Mouse (Mus musculus) gastrocnemius, adult 2 months (tissue): ENCODE measurements around the gene Dcaf4. TPM values are rescaled to one million over a fixed set of nuclear protein-coding genes. Genes with fewer than 3 reads are reported as not detected.

Source experiments
- DNase-seq: peaks from one replicate; pipeline ENCODE4 v3.0.0; 2022
- H3K27ac ChIP-seq: fragments of 200-600 bp; 2 replicates; pipeline ENCODE4 v1.8.1; 2022; ENCODE audit warnings: mild to moderate bottlenecking
- H3K4me3 ChIP-seq: fragments of 200-600 bp; 2 replicates; pipeline ENCODE4 v1.8.1; 2022; ENCODE audit warnings: mild to moderate bottlenecking, moderate library complexity
- CTCF ChIP-seq: fragments of 200-600 bp; IDR thresholded peaks from 2 replicates; pipeline ENCODE4 v1.8.1; 2022; ENCODE audit warnings: antibody characterized with exemption, mild to moderate bottlenecking, moderate library complexity
- intact Hi-C: fragments of 180-260 bp; cut with DNase I; formaldehyde crosslinking; loops from one replicate; pipeline ENCODE4 v1.15.1; 2025
- total RNA-seq, 2 experiments: library from RNA; stranded (reverse); gene quantifications; 2 replicates each; pipeline ENCODE4 v1.2.3; 2021

The Dcaf4 gene
- total RNA-seq, 2 experiments from 2014 or later = 18.0 to 24.5 TPM

DNA sequence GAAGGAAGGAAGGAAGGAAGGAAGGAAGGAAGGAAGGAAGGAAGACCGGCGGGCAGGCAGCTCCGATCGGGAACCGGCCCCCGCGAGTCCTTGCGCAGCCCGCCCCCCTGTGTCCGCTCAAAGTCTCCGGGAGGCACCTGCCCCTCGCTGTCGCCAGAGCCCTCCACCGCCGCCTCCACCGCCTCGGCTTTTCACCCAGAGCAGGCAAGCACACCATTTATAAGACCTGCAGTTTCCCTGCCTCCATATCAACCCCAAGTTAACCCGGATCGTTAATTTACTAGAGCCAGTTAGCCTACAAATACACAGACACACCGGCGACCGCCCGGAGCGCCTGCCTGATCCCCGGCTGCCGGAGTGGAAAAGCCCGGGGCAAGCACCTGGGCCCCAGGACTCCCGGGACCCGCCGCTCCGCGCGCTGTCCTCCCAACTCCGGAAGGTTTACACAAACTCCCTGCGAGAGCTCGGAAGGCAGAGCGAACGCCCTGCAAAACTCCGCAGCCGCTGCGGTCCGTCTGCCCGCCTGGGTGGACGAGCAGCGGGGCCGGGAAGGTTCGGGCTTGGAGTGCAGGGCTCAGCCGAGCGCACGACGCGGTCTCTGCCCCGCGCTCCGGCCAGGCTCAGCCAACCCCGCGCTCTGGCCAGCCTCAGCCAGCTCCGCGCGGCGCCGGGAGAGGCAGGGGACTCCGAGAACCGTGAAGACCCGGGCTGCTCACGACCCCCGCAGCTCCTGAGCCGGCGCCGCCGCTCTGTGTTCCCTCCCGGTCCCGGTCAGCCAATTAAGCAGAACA is 33.4 kb upstream of the Dcaf4 start:
- intact Hi-C loops = loop anchor here (1.0 to 2.0 kb wide), 2 partner anchors 75 to 218 kb away; no protein-coding TSS in a partner anchor
- DNase-seq = peak; percentile 85
- H3K27ac ChIP-seq = peak overlapping the region; percentile 93

DNA sequence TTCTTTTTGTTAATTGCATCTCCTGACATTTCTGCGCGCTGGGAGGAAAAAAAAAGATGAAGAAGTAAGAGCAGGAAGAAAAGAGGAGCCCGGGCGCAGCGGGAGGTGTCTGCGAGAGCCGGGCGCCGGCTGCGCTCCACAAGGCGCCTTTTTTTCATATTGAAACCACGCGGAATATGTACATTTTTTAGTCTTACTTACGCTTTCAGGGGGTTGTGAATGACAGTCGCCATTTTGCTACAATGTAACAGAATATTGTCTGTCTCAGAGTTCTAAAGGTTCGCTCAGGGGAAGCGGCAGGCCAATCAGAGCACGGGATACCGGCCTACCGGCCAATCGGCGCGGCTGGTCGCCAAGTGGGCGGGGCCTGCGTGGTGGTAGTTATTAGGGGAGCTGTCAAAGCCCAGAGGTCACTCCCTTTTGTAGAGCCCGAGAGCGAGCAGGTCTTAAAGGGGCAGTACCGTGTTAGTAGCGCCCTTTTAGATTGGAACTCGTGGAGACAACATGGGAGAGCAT is 32.7 kb upstream of the Dcaf4 start, which contains the start of gene Dpf3:
Gene Dpf3, minus strand, starts transcription at position 241 of the 516 bp plus-strand sequence.
- H3K4me3 ChIP-seq = peak within 1 kb of the TSS; percentile 96
- intact Hi-C loops = loop anchor here (1.0 to 2.0 kb wide), 2 partner anchors 75 to 219 kb away; no protein-coding TSS in a partner anchor
- peak within 1 kb of the TSS; percentile 93 for H3K27ac ChIP-seq
- TF ChIP-seq CTCF = no peak
- peak; percentile 100 for DNase-seq

More for the DNA sequence above, 33.4 kb upstream of the Dcaf4 start:
- peak overlapping the region; percentile 96 for H3K4me3 ChIP-seq
- peak; percentile 52 for TF ChIP-seq CTCF

DNA sequence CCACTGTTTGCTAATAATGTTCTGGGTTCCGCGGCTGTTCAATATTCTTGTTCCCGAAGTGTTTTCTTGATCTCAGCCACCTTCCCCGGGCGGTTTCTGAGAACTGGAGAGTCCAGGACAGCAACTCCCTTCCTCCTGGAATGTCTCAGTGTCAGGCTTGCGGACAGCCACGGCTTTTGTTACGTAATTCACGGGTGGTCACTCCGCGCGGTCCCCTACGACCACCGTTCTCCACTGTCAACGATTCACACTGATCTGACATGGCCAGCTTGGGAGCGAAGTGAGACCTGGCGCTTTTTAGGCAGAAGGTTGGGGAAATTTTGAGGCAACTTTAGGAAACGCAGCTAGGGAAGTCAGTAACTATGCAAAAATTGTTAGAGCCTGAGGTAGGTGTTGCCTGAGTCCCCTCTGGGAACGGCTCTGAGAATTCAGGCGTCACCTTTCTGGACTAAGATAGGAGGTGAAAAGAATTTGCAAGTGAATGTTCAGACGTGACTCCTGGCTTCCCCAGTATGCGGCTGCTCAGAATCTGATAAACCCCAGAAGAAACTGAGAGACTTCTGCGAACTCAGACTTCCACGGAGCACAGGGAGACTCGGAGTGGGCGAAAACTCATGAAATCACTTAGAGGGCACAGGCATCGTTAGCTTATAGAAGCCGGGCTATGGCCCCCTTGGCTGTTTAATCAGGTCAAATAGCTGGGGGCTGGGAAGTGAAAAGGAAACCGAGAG is 31.9 kb upstream of the Dcaf4 start:
- intact Hi-C loops = no loop called here
- DNase-seq = peak; percentile 58
- Histone ChIP-seq H3K4me3 (peak overlapping the region; percentile 96), H3K27ac (peak overlapping the region; percentile 93)
- no peak for TF ChIP-seq CTCF

DNA sequence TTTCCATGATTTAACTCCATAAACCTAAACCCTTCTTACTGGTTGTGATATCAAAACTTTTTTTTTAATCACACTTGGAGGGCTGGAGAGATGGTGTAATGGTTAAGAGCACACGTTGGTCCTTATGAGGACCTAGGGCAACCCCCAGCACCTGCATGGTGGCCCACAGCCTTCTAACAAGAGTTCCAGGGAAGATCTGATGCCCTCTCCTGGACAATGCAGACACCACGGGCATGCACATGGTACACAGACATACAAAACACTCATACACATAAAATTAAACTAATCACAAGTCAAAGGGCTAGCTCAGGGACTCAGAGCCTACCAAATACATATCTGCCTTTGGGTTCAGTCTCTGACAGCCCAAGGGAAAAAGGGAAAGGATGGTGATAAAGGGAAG is 30.5 kb upstream of the Dcaf4 start:
- intact Hi-C loops = no loop called here
- peak; percentile 41; the same call in 1 of the 2 replicates for TF ChIP-seq CTCF

DNA sequence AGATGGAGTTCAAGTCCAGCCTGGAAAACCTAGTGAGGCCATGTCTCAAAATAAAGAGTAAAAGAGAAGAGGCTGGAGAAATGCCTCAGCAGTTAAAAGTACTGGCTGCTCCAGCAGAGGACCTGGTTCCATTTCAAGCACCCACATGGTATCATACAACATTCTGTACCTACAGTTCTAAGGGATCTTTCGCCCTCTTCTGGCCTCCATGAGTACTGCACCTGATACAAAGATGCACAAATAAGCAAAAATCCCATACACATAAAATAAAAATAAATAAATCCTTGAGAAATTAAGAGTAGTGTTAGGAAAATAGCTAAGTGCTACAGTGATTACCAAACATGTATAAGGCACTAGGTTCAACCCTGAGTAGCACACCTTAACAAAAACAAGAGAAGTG is 28.7 kb upstream of the Dcaf4 start:
- Histone ChIP-seq H3K4me3 (no peak overlapping the region), H3K27ac (no peak overlapping the region)
- peak; percentile 65 for TF ChIP-seq CTCF
- intact Hi-C loops = no loop called here
- DNase-seq = no peak

More for the DNA sequence above, 30.5 kb upstream of the Dcaf4 start:
- H3K27ac ChIP-seq = no peak overlapping the region
- no peak overlapping the region for H3K4me3 ChIP-seq
- DNase-seq = no peak

DNA sequence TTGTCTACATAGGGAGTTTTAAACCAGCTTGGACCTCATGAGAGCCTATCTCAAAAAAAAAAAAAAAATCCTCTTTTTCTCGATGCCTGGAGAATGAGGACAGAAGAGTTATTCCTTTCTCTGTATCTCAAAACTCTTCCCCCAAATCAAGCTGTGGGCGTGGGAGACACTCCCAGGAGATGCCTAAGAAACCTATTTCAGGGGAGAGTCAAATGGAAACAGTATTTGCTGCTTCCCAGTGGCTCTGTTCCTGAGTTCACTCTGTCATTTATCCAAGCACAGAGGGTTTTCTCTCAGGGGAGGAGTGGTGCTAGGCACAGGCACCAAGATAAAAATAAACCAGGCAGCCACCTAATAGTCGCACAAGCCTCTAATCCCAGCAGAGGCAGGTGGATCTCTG is 27.5 kb upstream of the Dcaf4 start:
- TF ChIP-seq CTCF = no peak
- Histone ChIP-seq H3K27ac (peak overlapping the region; percentile 88), H3K4me3 (no peak overlapping the region)
- intact Hi-C loops = no loop called here
- DNase-seq = no peak

DNA sequence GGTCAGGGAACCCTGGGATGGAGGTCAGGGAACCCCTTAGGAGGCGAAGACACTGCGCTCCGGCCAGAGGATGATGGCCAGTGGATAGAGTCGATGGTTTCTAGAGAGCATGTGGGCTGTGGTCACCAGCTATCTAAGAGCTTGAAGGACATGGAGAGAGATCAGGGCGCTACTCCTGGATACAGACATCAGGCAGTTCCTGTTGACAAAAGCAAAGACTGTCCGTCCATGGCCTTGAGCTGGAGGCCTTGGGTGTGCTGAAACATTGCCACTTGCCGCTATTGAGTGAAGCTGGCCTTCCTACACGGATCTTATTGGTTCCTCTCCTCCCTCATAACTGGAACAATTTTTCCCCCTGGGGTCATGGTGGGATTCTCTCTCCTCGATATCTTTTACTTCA is 26.1 kb upstream of the Dcaf4 start:
- intact Hi-C loops = no loop called here
- no peak overlapping the region for H3K4me3 ChIP-seq
- TF ChIP-seq CTCF = no peak
- peak overlapping the region; percentile 88 for H3K27ac ChIP-seq
- no peak for DNase-seq

DNA sequence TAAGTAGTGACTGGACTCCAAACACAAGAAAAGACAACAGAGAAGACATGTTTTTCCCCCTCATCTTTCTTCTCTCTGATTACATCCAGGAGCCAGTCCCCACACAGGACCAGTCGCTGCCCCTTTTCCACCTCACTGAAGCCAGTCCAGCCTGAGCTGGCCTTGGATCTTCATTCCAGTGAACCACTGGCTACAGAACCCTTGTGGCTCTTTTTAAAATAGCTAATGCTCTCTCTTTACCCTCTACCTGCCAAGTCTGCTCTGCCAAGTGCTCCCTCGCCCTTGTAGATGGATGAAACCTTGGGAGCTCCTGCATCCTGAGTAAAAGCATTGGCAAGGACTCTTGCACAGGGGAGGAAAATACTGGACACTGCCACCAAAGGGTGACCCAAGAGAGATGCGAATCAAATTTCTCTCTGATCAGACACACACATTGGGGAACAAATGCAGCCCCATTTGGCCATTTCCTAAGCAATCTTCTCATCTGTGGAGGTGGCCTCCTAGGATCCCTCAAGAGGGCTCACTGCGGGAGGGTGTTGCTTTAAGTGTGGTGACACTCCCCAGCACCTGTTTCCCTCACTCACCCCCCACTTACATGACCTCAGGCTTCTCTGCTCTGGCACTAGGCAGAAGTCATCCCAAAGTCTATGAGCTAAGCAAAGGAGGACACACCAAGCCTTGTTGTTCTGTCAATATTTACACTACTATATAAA is 24.9 kb upstream of the Dcaf4 start:
- peak; percentile 75 for DNase-seq
- peak overlapping the region; percentile 88 for H3K27ac ChIP-seq

DNA sequence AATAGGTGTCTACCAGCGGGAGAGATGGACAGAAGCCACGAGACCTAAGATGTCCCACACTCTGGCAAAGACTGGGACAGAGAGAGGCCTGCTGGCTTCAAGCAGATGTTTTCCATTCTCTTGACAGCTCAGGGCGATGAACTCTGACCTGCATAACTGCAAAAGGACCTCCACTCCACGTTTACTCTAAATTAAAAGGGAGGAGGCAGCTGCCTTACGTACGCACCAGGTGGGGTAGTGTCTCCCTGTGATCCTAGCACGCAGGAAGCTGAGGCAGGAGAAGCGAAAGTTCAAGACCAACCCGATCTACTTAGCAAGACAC is 24.3 kb upstream of the Dcaf4 start:
- no peak for TF ChIP-seq CTCF
- Histone ChIP-seq H3K27ac (peak overlapping the region; percentile 88), H3K4me3 (no peak overlapping the region)
- no peak for DNase-seq
- intact Hi-C loops = no loop called here

More for the DNA sequence above, 24.9 kb upstream of the Dcaf4 start:
- TF ChIP-seq CTCF = peak; percentile 8
- intact Hi-C loops = no loop called here
- H3K4me3 ChIP-seq = no peak overlapping the region

DNA sequence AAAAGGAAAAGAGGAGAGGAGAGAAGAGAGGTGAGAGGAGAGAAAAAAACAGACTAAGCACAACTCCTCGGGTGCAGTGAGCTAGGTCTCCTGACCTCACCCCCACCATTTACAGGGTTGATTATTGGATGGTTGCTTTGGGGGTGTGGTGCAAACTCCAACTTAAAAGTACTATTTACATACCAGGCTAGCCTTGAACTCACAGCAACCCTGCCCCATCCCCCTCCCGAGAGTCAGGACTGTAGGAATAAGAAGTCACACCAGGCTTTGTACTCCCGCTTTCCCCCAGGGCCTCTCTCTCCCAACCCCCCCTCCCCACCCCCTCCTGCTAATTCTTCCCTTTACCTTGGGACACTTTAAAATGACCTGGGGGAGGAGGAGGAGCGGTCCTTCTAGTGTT is 23.9 kb upstream of the Dcaf4 start:
- no peak for DNase-seq
- Histone ChIP-seq H3K4me3 (no peak overlapping the region), H3K27ac (peak overlapping the region; percentile 88)
- TF ChIP-seq CTCF = no peak
- intact Hi-C loops = no loop called here

DNA sequence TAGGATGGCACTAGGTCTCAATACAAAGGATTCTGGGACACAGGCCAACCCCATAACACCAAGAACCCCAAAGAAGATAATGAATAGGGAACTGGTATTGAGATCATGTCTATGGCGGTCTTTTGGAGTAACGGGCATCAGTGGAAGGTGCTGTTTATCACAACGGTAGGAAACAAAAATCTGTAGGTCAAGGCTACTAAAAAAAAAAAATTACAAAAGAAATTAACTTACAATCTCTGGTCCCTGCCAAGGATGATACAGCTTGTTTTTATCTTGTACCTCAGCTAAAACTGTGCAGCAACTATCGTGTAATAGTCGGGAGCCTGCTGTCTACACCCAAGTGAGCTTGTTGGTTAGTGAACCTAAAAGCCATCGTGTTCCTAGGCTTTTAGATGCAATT is 23.5 kb upstream of the Dcaf4 start:
- Histone ChIP-seq H3K4me3 (no peak overlapping the region), H3K27ac (peak overlapping the region; percentile 88)
- intact Hi-C loops = no loop called here
- DNase-seq = no peak
- TF ChIP-seq CTCF = no peak

DNA sequence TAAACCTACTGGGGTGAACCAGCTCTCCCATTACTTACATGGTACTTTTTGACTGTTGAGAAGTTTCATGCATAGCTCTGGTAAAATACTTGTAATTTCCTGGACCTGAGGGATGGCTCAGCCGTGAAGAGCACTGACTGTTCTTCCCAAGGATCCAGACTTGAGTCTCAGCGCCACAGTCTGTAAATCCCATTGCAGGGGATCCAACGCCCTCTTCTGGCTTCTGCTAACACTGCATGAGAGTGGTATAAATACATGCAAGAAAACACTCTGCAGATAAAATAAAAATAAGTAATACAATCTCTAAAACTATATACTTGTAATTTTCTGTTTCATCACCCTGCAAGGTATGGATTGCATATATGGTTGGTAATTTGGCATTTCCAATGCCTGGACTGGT is 22.3 kb upstream of the Dcaf4 start:
- intact Hi-C loops = no loop called here
- TF ChIP-seq CTCF = peak; percentile 28; the same call in 1 of the 2 replicates
- Histone ChIP-seq H3K4me3 (no peak overlapping the region), H3K27ac (no peak overlapping the region)
- DNase-seq = no peak

DNA sequence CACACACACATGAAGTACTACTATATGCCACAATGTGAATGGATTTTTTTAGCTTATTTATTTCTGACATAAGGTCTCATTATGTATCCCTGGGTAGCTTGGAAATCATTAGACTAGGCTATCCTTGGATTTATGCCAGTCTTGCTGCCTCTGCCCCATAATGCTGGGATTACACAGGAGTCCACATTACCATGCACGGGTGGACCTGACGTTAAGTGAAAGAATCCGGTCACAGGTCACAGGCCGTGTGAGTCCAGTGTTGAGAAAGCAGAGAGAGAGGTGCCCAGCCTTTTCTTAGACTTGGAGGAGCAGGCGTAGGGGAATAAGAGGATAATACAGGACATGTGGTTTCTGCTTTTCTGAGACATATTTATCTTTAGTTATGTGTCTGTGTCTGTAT is 21.0 kb upstream of the Dcaf4 start:
- no peak overlapping the region for H3K4me3 ChIP-seq
- no peak for TF ChIP-seq CTCF
- intact Hi-C loops = no loop called here
- no peak overlapping the region for H3K27ac ChIP-seq
- no peak for DNase-seq
